10 mouse cellular contexts compared by ENCODE assay signal in genomic region chr13:23763242-23763585, GRCm38 (mm10). TPM values are rescaled to one million over a fixed set of nuclear protein-coding genes. Genes with fewer than 3 reads are reported as not detected.
DNase-seq lines count a peak whose midpoint lies in the region; ATAC-seq and TF ChIP-seq lines count a peak whose summit lies in the region.
"Had no signal": no experiment of that assay in that cellular context is flagged by ENCODE, and none has a peak within 500 bp of the region (broad histone marks: within the 10 kb centered on the region; RNA-seq: fewer than 3 reads in every experiment).

No protein-coding gene starts in this region.

- no peaks in the 10 kb centered on the region; the same call in 1 of the 2 replicates for H3K4me1 ChIP-seq in cerebellum, adult 2 months (ENCODE audit: control insufficient read depth, insufficient read depth, low read length)
- H3K4me1 ChIP-seq in neural tube, embryonic 11.5 days (ENCODE audit: control insufficient read depth, insufficient read depth, low read length) = no peaks in the 10 kb centered on the region; the same call in 1 of the 2 replicates
- H3K4me1 ChIP-seq in liver, embryonic 11.5 days (replicated peaks; ENCODE audit: control insufficient read depth, insufficient read depth, low read length) = peaks cover 34% of the 10 kb centered on the region
- H3K4me1 ChIP-seq in stomach, postnatal 0 days (replicated peaks; ENCODE audit: control insufficient read depth, insufficient read depth) = peaks cover 3% of the 10 kb centered on the region; the same call in 1 of the 2 replicates

- peak overlapping the region; percentile 58 for H3K9ac ChIP-seq in neural tube, embryonic 11.5 days (ENCODE audit: low read length)
- H3K9ac ChIP-seq in liver, embryonic 11.5 days (ENCODE audit: low read depth, low read length) = peak overlapping the region; percentile 83
- H3K9ac ChIP-seq in stomach, postnatal 0 days (ENCODE audit: low read length) = peak overlapping the region; percentile 47

- no peaks in the 10 kb centered on the region for H3K36me3 ChIP-seq in neural tube, embryonic 11.5 days (ENCODE audit: control insufficient read depth, insufficient read depth, low read length)
- H3K36me3 ChIP-seq in liver, embryonic 11.5 days (ENCODE audit: control insufficient read depth, insufficient read depth, low read length) = no peaks in the 10 kb centered on the region
- H3K36me3 ChIP-seq in stomach, postnatal 0 days (ENCODE audit: control insufficient read depth, insufficient read depth, low read length) = no peaks in the 10 kb centered on the region

- ATAC-seq in cerebellum, adult (ENCODE audit: insufficient number of reproducible peaks, low FRiP score, low TSS enrichment) = no peak
- ATAC-seq in neural tube, embryonic 11.5 days (ENCODE audit: insufficient read depth, low FRiP score, low TSS enrichment) = no peak
- no peak for ATAC-seq in liver, embryonic 11.5 days (replicated peaks; ENCODE audit: low FRiP score)
- ATAC-seq in stomach, postnatal 0 days (ENCODE audit: low FRiP score, low TSS enrichment) = no peak

- no peak for TF ChIP-seq CTCF in cerebellum, adult 2 months (IDR thresholded peaks at IDR 0.05; ENCODE audit: borderline replicate concordance, insufficient read depth, low read depth, low read length)
- no peak for TF ChIP-seq CTCF in stomach, postnatal 0 days (IDR thresholded peaks at IDR 0.05; ENCODE audit: low read depth)

- no peaks in the 10 kb centered on the region for H3K27me3 ChIP-seq in cerebellum, adult 2 months (ENCODE audit: control insufficient read depth, insufficient read depth, low read length)
- H3K27me3 ChIP-seq in neural tube, embryonic 11.5 days (ENCODE audit: control insufficient read depth, insufficient read depth, low read length) = no peaks in the 10 kb centered on the region
- H3K27me3 ChIP-seq in liver, embryonic 11.5 days (replicated peaks; ENCODE audit: control insufficient read depth, insufficient read depth, low read length) = no peaks in the 10 kb centered on the region
- H3K27me3 ChIP-seq in stomach, postnatal 0 days (ENCODE audit: control insufficient read depth, insufficient read depth, low read length) = no peaks in the 10 kb centered on the region

- H3K27ac ChIP-seq in cerebellum, adult 2 months (ENCODE audit: insufficient read depth, low read length) = no peak overlapping the region
- peak overlapping the region; percentile 89 for H3K27ac ChIP-seq in neural tube, embryonic 11.5 days (ENCODE audit: low read depth, low read length)
- H3K27ac ChIP-seq in liver, embryonic 11.5 days (ENCODE audit: low read depth, low read length) = peak overlapping the region; percentile 99
- H3K27ac ChIP-seq in stomach, postnatal 0 days (replicated peaks) = peak overlapping the region; percentile 88

- peak overlapping the region; percentile 70 for H3K4me3 ChIP-seq in cerebellum, adult 2 months (replicated peaks; ENCODE audit: insufficient read depth, low read depth, low read length)
- peak overlapping the region; percentile 50 for H3K4me3 ChIP-seq in neural tube, embryonic 11.5 days (ENCODE audit: low read depth, low read length)
- peak overlapping the region; percentile 56 for H3K4me3 ChIP-seq in liver, embryonic 11.5 days (ENCODE audit: low read depth, low read length)
- H3K4me3 ChIP-seq in stomach, postnatal 0 days (ENCODE audit: low read depth, low read length) = peak overlapping the region; percentile 52

- intact Hi-C loops in left cerebral cortex, postnatal 10 days (cut with DNase I) = no loop called here

- peak overlapping the region; percentile 70 for H3K4me2 ChIP-seq in neural tube, embryonic 11.5 days (ENCODE audit: low read depth)
- H3K4me2 ChIP-seq in liver, embryonic 11.5 days = peak overlapping the region; percentile 84
- H3K4me2 ChIP-seq in stomach, postnatal 0 days (replicated peaks; ENCODE audit: low read depth) = peak overlapping the region; percentile 90

- TF ChIP-seq EP300 in stomach, postnatal 0 days (optimal IDR thresholded peaks at IDR 0.05) = no peak

- 1% methylated on average over 10 of the region's 10 CpGs for WGBS in cerebellum, adult 2 months
- WGBS in neural tube, embryonic 11.5 days = under 1% methylated on average over 10 of the region's 10 CpGs
- WGBS in liver, embryonic 11.5 days = 2% methylated on average over 10 of the region's 10 CpGs
- WGBS in stomach, postnatal 0 days = 0% methylated on average over 10 of the region's 10 CpGs

- H3K9me3 ChIP-seq in neural tube, embryonic 11.5 days (ENCODE audit: control insufficient read depth, low read length) = no peaks in the 10 kb centered on the region
- H3K9me3 ChIP-seq in liver, embryonic 11.5 days (ENCODE audit: control insufficient read depth, low read length) = no peaks in the 10 kb centered on the region
- H3K9me3 ChIP-seq in stomach, postnatal 0 days (ENCODE audit: control insufficient read depth, low read length) = no peaks in the 10 kb centered on the region

- no peak for TF ChIP-seq POLR2A in cerebellum, adult 2 months (IDR thresholded peaks at IDR 0.05; ENCODE audit: borderline replicate concordance, insufficient read depth, low read length)

- no peak for DNase-seq in cerebellum, adult 2 months
- DNase-seq in neural tube, embryonic 11.5 days (ENCODE audit: low spot score) = no peak
- DNase-seq in neural tube, embryonic 10.5 days (ENCODE audit: extremely low spot score, low spot score) = no peak
- DNase-seq in liver, embryonic 11.5 days (ENCODE audit: low spot score) = no peak
- DNase-seq in stomach, postnatal 0 days (ENCODE audit: low spot score) = peak; percentile 92
- DNase-seq in left cerebral cortex, postnatal 10 days (ENCODE audit: extremely low spot score in 1 of 2, low spot score in 2 of 2) = no peak
- no peak for DNase-seq in ovary, postnatal 14 days (ENCODE audit: low spot score)

RNA-seq across cellular contexts. Expression of gene Hist1h1a, which starts 0.3 kb away (rescaled TPM):
- polyA plus RNA-seq in cerebellum, adult 2 months (2012; rRNA removed) = 0.52 TPM in 1 of 2 replicates, not detected in the other
- polyA plus RNA-seq in neural tube, embryonic 11.5 days (2014; fragmentation: Nextera tagmentation; extraction: Ambion mirVana) = 1.1 and 3.6 TPM in 2 replicates
- polyA plus RNA-seq in liver, embryonic 11.5 days (2014; fragmentation: Nextera tagmentation; extraction: Ambion mirVana) = 2.8 and 3.9 TPM in 2 replicates
- polyA plus RNA-seq in stomach, postnatal 0 days (2015; fragmentation: Nextera tagmentation; extraction: Ambion mirVana) = 0.64 and 1.4 TPM in 2 replicates
- 10 to 100 TPM; 32.9 to 36.8 TPM for total RNA-seq in left cerebral cortex, postnatal 10 days (2021)
- polyA plus RNA-seq: urinary bladder, adult 2 months had no signal

RNA-seq across cellular contexts. Expression of gene Hist1h3a, which starts 1.0 kb away (rescaled TPM):
- 0.43 and 1.2 TPM in 2 replicates for polyA plus RNA-seq in cerebellum, adult 2 months (2012; rRNA removed)
- polyA plus RNA-seq in neural tube, embryonic 11.5 days (2014; fragmentation: Nextera tagmentation; extraction: Ambion mirVana) = 2.3 and 4.3 TPM in 2 replicates
- 4.2 and 8.8 TPM in 2 replicates for polyA plus RNA-seq in liver, embryonic 11.5 days (2014; fragmentation: Nextera tagmentation; extraction: Ambion mirVana)
- 1.9 and 3.7 TPM in 2 replicates for polyA plus RNA-seq in stomach, postnatal 0 days (2015; fragmentation: Nextera tagmentation; extraction: Ambion mirVana)
- total RNA-seq in left cerebral cortex, postnatal 10 days (2021) = 10 to 100 TPM; 53.3 to 58.4 TPM

RNA-seq across cellular contexts. Expression of gene Hist1h4a, which starts 2.2 kb away (rescaled TPM):
- 3.5 and 4.7 TPM in 2 replicates for polyA plus RNA-seq in cerebellum, adult 2 months (2012; rRNA removed)
- not detected in 2 replicates for polyA plus RNA-seq in neural tube, embryonic 11.5 days (2014; fragmentation: Nextera tagmentation; extraction: Ambion mirVana)
- 0.57 TPM in 1 of 2 replicates, not detected in the other for polyA plus RNA-seq in liver, embryonic 11.5 days (2014; fragmentation: Nextera tagmentation; extraction: Ambion mirVana)
- polyA plus RNA-seq in stomach, postnatal 0 days (2015; fragmentation: Nextera tagmentation; extraction: Ambion mirVana) = 0.34 and 0.80 TPM in 2 replicates
- 10 to 100 TPM; 77.4 to 83.3 TPM for total RNA-seq in left cerebral cortex, postnatal 10 days (2021)

RNA-seq across cellular contexts. Expression of gene Hist1h4b, which starts 6.4 kb away (rescaled TPM):
- polyA plus RNA-seq in cerebellum, adult 2 months (2012; rRNA removed) = 4.8 and 5.4 TPM in 2 replicates
- polyA plus RNA-seq in neural tube, embryonic 11.5 days (2014; fragmentation: Nextera tagmentation; extraction: Ambion mirVana) = 4.3 and 9.0 TPM in 2 replicates
- 4.0 TPM in 2 replicates for polyA plus RNA-seq in liver, embryonic 11.5 days (2014; fragmentation: Nextera tagmentation; extraction: Ambion mirVana)
- 0.46 and 2.0 TPM in 2 replicates for polyA plus RNA-seq in stomach, postnatal 0 days (2015; fragmentation: Nextera tagmentation; extraction: Ambion mirVana)
- total RNA-seq in left cerebral cortex, postnatal 10 days (2021) = 10 to 100 TPM; 79.7 to 80.1 TPM

RNA-seq across cellular contexts. Expression of gene Trim38, which starts 6.5 kb away (rescaled TPM):
- polyA plus RNA-seq in cerebellum, adult 2 months (2012; rRNA removed) = 0.08 and 0.10 TPM in 2 replicates
- not detected in 2 replicates for polyA plus RNA-seq in neural tube, embryonic 11.5 days (2014; fragmentation: Nextera tagmentation; extraction: Ambion mirVana)
- not detected in 2 replicates for polyA plus RNA-seq in liver, embryonic 11.5 days (2014; fragmentation: Nextera tagmentation; extraction: Ambion mirVana)
- polyA plus RNA-seq in stomach, postnatal 0 days (2015; fragmentation: Nextera tagmentation; extraction: Ambion mirVana) = 0.18 and 0.29 TPM in 2 replicates
- total RNA-seq in left cerebral cortex, postnatal 10 days (2021) = under 1 TPM; 0.36 to 0.54 TPM
- total RNA-seq: left cerebral cortex, adult 8-10 months had no signal
